12 mouse cellular contexts compared by ENCODE assay signal in the genomic region with DNA sequence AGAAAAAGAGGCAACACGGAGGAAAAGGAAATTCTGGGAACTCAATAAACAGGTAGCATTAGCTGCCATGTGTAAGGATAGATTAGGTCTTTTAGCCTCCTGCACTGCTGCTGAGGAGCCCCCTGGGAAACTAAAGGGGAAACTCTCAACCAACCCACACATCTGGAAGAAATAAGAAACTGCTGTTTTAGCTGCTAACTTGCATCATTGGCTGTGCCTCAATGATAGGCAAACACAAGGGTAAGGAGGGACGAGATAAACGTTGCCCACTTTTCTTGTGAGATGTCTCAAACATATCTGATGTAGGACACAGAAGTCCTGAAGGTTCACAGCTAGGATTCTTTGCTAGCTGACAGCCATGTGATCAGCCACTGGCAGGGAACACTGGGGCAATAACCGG.
"Had no signal": no experiment of that assay in that cellular context is flagged by ENCODE, and none has a peak within 500 bp of the region (broad histone marks: within the 10 kb centered on the region; RNA-seq: fewer than 3 reads in every experiment).

No protein-coding gene starts in this region.

- H3K4me3 ChIP-seq: limb, embryonic 13.5 days; lung, embryonic 15.5 days; midbrain, embryonic 10.5 days; myocyte; neural tube, embryonic 15.5 days had no signal

- H3K4me2 ChIP-seq: limb, embryonic 13.5 days; lung, embryonic 15.5 days; neural tube, embryonic 15.5 days had no signal

- H3K27ac ChIP-seq: limb, embryonic 13.5 days; lung, embryonic 15.5 days; midbrain, embryonic 10.5 days; neural tube, embryonic 15.5 days; stomach, postnatal 0 days had no signal

- H3K9me3 ChIP-seq: limb, embryonic 13.5 days; lung, embryonic 15.5 days; midbrain, embryonic 10.5 days; neural tube, embryonic 15.5 days had no signal

- H3K4me1 ChIP-seq: lung, embryonic 15.5 days; midbrain, embryonic 10.5 days; neural tube, embryonic 15.5 days had no signal

- H3K9ac ChIP-seq: limb, embryonic 13.5 days; lung, embryonic 15.5 days; neural tube, embryonic 15.5 days had no signal

- ATAC-seq: intestine, postnatal 0 days had no signal

- H3K36me3 ChIP-seq: limb, embryonic 13.5 days; lung, embryonic 15.5 days; midbrain, embryonic 10.5 days; neural tube, embryonic 15.5 days had no signal

- DNase-seq: kidney, adult 8-10 months; kidney, postnatal 25 days; layer of hippocampus, postnatal 36 days; midbrain, embryonic 14.5 days; right cerebral cortex, adult 18-20 months had no signal

- H3K27me3 ChIP-seq: limb, embryonic 13.5 days; lung, embryonic 15.5 days; neural tube, embryonic 15.5 days had no signal
